In the genomic region with DNA sequence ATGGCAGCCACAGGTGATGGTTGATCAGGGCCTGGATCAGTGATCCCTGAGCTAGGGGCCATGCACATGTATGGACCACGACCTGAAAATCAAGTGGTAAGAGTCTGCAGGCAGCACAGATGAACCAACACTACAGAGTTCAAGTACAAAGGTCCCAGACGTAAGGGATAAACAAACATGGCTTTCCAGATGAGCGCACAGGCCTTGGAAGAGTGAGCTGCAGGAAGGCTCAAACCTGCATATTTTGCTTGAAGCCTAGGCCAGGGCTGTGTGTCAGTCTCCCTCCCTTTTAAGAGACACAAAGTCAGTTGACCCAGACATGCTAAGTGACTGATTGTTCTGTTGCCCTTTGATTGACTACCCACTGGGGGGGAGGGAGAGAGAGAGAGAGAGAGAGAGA, we compare ENCODE assay signal across 22 mouse cellular contexts.
A peak's percentile ranks its signal among the peaks of the same experiment; 100 is the strongest.
DNase-seq lines count a peak whose midpoint lies in the region; ATAC-seq and TF ChIP-seq lines count a peak whose summit lies in the region.
"Had no signal": no experiment of that assay in that cellular context is flagged by ENCODE, and none has a peak within 500 bp of the region (broad histone marks: within the 10 kb centered on the region; RNA-seq: fewer than 3 reads in every experiment).

No protein-coding gene starts in this region.

- H3K4me1 ChIP-seq in kidney, embryonic 16.5 days (ENCODE audit: insufficient read depth, low read length) = 0 out of 2 replicates have a peak, but pooled peaks cover 3% of the 10 kb centered on the region
- no peaks in the 10 kb centered on the region for H3K4me1 ChIP-seq in thymus, adult 2 months (replicated peaks; ENCODE audit: control insufficient read depth, insufficient read depth, low read length)
- H3K4me1 ChIP-seq: embryonic facial prominence, embryonic 12.5 days; forebrain, embryonic 15.5 days; heart, embryonic 10.5 days; heart, embryonic 15.5 days had no signal

- H3K4me3 ChIP-seq in kidney, embryonic 16.5 days (ENCODE audit: low read length) = no peak overlapping the region
- no peak overlapping the region for H3K4me3 ChIP-seq in thymus, adult 2 months (ENCODE audit: control insufficient read depth, insufficient read depth, low read length)
- H3K4me3 ChIP-seq: embryonic facial prominence, embryonic 12.5 days; forebrain, embryonic 15.5 days; heart, embryonic 10.5 days; heart, embryonic 15.5 days; hindbrain, embryonic 10.5 days had no signal

- peak; percentile 64 for ATAC-seq in kidney, embryonic 16.5 days (ENCODE audit: low FRiP score, low TSS enrichment)
- ATAC-seq: CD4-positive, CD25-positive, alpha-beta regulatory T cell, adult 4 months; forebrain, embryonic 15.5 days had no signal

- WGBS in kidney, embryonic 16.5 days = 48% methylated on average over 3 of the region's 3 CpGs
- WGBS in thymus, adult 2 months = 80% methylated on average over 3 of the region's 3 CpGs

- no peaks in the 10 kb centered on the region for H3K27me3 ChIP-seq in kidney, embryonic 16.5 days (ENCODE audit: insufficient read depth, low read length)
- no peaks in the 10 kb centered on the region for H3K27me3 ChIP-seq in thymus, adult 2 months (ENCODE audit: control insufficient read depth, insufficient read depth, low read length)
- H3K27me3 ChIP-seq: embryonic facial prominence, embryonic 12.5 days; forebrain, embryonic 15.5 days; heart, embryonic 15.5 days had no signal

- no peaks in the 10 kb centered on the region for H3K36me3 ChIP-seq in kidney, embryonic 16.5 days (ENCODE audit: insufficient read depth, low read length)
- H3K36me3 ChIP-seq in thymus, adult 2 months (ENCODE audit: control insufficient read depth, insufficient read depth, low read length) = no peaks in the 10 kb centered on the region
- H3K36me3 ChIP-seq: embryonic facial prominence, embryonic 12.5 days; forebrain, embryonic 15.5 days; G1E; heart, embryonic 10.5 days; heart, embryonic 15.5 days; hindbrain, embryonic 10.5 days had no signal

- no peak for TF ChIP-seq CTCF in thymus, adult 2 months (IDR thresholded peaks at IDR 0.05; ENCODE audit: borderline replicate concordance, control insufficient read depth, extremely low read depth, insufficient read depth, low read length, poor library complexity)

- H3K4me2 ChIP-seq in kidney, embryonic 16.5 days (replicated peaks; ENCODE audit: low read depth, low read length) = no peak overlapping the region
- H3K4me2 ChIP-seq: embryonic facial prominence, embryonic 12.5 days; forebrain, embryonic 15.5 days; heart, embryonic 15.5 days had no signal

- H3K9ac ChIP-seq in kidney, embryonic 16.5 days (replicated peaks; ENCODE audit: low read length) = no peak overlapping the region
- H3K9ac ChIP-seq: embryonic facial prominence, embryonic 12.5 days; forebrain, embryonic 15.5 days; heart, embryonic 15.5 days had no signal

- no peaks in the 10 kb centered on the region for H3K9me3 ChIP-seq in kidney, embryonic 16.5 days (ENCODE audit: low read length)
- H3K9me3 ChIP-seq: embryonic facial prominence, embryonic 12.5 days; forebrain, embryonic 15.5 days; G1E; heart, embryonic 10.5 days; heart, embryonic 15.5 days; hindbrain, embryonic 10.5 days had no signal

- no peak overlapping the region for H3K27ac ChIP-seq in kidney, embryonic 16.5 days (ENCODE audit: low read length)
- no peak overlapping the region for H3K27ac ChIP-seq in thymus, adult 2 months (ENCODE audit: control insufficient read depth, insufficient read depth, low read length)
- H3K27ac ChIP-seq: embryonic facial prominence, embryonic 12.5 days; forebrain, embryonic 15.5 days; heart, embryonic 10.5 days; heart, embryonic 15.5 days had no signal

- peak; percentile 5 for DNase-seq in R1 (ENCODE audit: low read depth, low spot score)
- DNase-seq in kidney, adult 8-10 months = peak; percentile 48 to 65
- peak; percentile 43 to 53 for DNase-seq in kidney, postnatal 25 days
- no peak for DNase-seq in thymus, adult 2 months
- DNase-seq in lung, postnatal 10 days = no peak
- DNase-seq in neural tube, embryonic 10.5 days (ENCODE audit: extremely low spot score, low spot score) = no peak
- DNase-seq: adrenal gland, postnatal 10 days; B cell, adult 2 months; cerebellum, adult 11 months; cerebellum, adult 9-10 months; cerebellum, postnatal 25 days; gastrocnemius, postnatal 10 days; heart, adult 18-20 months; heart, postnatal 14 days had no signal

- TF ChIP-seq POLR2A in thymus, adult 2 months (IDR thresholded peaks at IDR 0.05; ENCODE audit: control insufficient read depth, extremely low read depth, insufficient read depth, low read length, poor library complexity) = no peak

Comparison
In these comparisons a context has a peak if more than half of its experiments do, and no peak if none do; other contexts are left out.
1. DNase-seq: peak in R1 (single experiment), kidney, adult 8-10 months (2 of 2) and kidney, postnatal 25 days (2 of 2); none in thymus, adult 2 months (single experiment), lung, postnatal 10 days (single experiment) and neural tube, embryonic 10.5 days (single experiment).